Mouse (Mus musculus) ES-E14 (cell line): ENCODE data around the gene Fam222b. TPM values are rescaled to one million over a fixed set of nuclear protein-coding genes. Genes with fewer than 3 reads are reported as not detected.
A peak's percentile ranks its signal among the peaks of the same experiment; 100 is the strongest.

Experiments
- DNase-seq: peaks from one replicate; pipeline ENCODE4 v3.0.0-alpha.2; 2013; ENCODE audit warnings: low read depth, low spot score
- H3K27ac ChIP-seq: 2 replicates; pipeline ENCODE4 v1.5.1; 2012; ENCODE audit warnings: low read depth, mild to moderate bottlenecking, low read length, moderate library complexity, mixed read lengths; ENCODE audit not compliant: poor library complexity, insufficient read depth, severe bottlenecking
- H3K36me3 ChIP-seq: 2 replicates; pipeline ENCODE4 v1.6.1; 2012; ENCODE audit warnings: mild to moderate bottlenecking, low read length, moderate library complexity, mixed read lengths; ENCODE audit not compliant: control insufficient read depth, poor library complexity, insufficient read depth, severe bottlenecking
- H3K4me1 ChIP-seq, 2 experiments: fragments of 150-350 bp in 1 of 2; sonication (generic) in 1 of 2; 2 replicates each; pipeline ENCODE4 v1.6.1; 2012; ENCODE audit warnings: low read length in 2 of 2, mild to moderate bottlenecking in 1 of 2, mixed read lengths in 1 of 2; ENCODE audit not compliant: control insufficient read depth in 2 of 2, insufficient read depth in 2 of 2, poor library complexity in 1 of 2
- H3K4me3 ChIP-seq, 2 experiments: fragments of 150-350 bp in 1 of 2; sonication (generic) in 1 of 2; 2 replicates each; pipeline ENCODE4 v1.5.1; 2012; ENCODE audit warnings: low read length in 2 of 2, low read depth in 1 of 2, mild to moderate bottlenecking in 1 of 2, mixed read lengths in 1 of 2; ENCODE audit not compliant: insufficient read depth in 1 of 2, poor library complexity in 1 of 2, severe bottlenecking in 1 of 2
- H3K9ac ChIP-seq: 2 replicates; pipeline ENCODE4 v1.6.1; 2012; ENCODE audit warnings: low read depth, mild to moderate bottlenecking, low read length, mixed read lengths; ENCODE audit not compliant: poor library complexity, insufficient read depth, severe bottlenecking
- H3K9me3 ChIP-seq: fragments of 150-350 bp; sonication (generic); 2 replicates; pipeline ENCODE4 v1.6.1; 2012; ENCODE audit warnings: low read depth, mild to moderate bottlenecking, low read length; ENCODE audit not compliant: control insufficient read depth, insufficient read depth
- CHD2 ChIP-seq: IDR thresholded peaks from 2 replicates; pipeline ENCODE4 v1.6.1; 2014; ENCODE audit warnings: mild to moderate bottlenecking, low read depth, low read length, inconsistent platforms
- HCFC1 ChIP-seq: IDR thresholded peaks from 2 replicates; pipeline ENCODE4 v1.6.1; 2012; ENCODE audit warnings: low read length, inconsistent platforms, borderline replicate concordance; ENCODE audit not compliant: insufficient read depth
- MAFK ChIP-seq: IDR thresholded peaks from 2 replicates; pipeline ENCODE4 v1.6.1; 2014; ENCODE audit warnings: mild to moderate bottlenecking, low read depth, low read length, inconsistent platforms; ENCODE audit not compliant: insufficient read depth
- ZC3H11A ChIP-seq: IDR thresholded peaks from 2 replicates; pipeline ENCODE4 v1.6.1; 2012; ENCODE audit warnings: low read depth, mild to moderate bottlenecking, inconsistent platforms, low read length, borderline replicate concordance
- ZNF384 ChIP-seq: IDR thresholded peaks from 2 replicates; pipeline ENCODE4 v1.6.1; 2012; ENCODE audit warnings: low read depth, low read length, inconsistent platforms
- in situ Hi-C, 2 experiments: fragments of 600-800 bp; cut with MboI; formaldehyde crosslinking; loops; one replicate each; pipeline ENCODE4 v1.15.1; 2025; ENCODE audit warnings: low sequenced_read_pairs in 2 of 2, inconsistent platforms in 1 of 2; ENCODE audit not compliant: unreplicated experiment in 2 of 2
- total RNA-seq: library from RNA; depleted of rRNA; stranded (reverse); fragments of 300-350 nt; gene quantifications from 2 replicates; pipeline ENCODE4 v1.2.3, GENCODE M21; 2012

Gene Fam222b
- total RNA-seq, 1 experiment = 11.7 TPM

DNA sequence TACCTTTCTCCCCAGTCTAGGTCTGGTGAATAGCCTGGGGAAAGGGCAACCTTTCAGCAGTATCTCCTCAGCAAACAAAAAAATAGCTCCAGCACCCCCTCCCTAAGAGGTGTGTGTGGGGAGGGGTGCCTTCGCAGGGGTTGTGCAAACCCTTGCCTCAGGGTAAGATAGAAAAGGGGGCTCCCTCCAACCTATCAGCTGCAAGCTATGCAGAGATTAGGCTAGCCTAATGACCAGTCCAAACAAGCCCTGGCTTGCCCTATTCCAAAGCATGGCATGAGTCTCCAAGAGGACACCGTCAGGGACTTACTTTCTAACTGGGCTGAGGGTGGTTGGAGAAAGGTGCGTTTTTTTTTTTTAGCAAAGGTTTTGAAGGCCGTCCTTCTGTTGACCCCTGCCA is 71.7 kb downstream of the Fam222b start:
- in situ Hi-C loops = no loop called here
- Histone ChIP-seq H3K9me3 (no peaks in the 10 kb centered on the region), H3K36me3 (peaks cover 19% of the 10 kb centered on the region), H3K4me1 (peaks cover 0 to 46% of the 10 kb centered on the region in 2 experiments; a peak in 3 of 4 replicates), H3K27ac (peak overlapping the region; percentile 93), H3K9ac (peak overlapping the region; percentile 69), H3K4me3 (peak overlapping the region; percentile 60 to 73)
- TF ChIP-seq ZNF384 (no peak; the same call in 1 of the 2 replicates), CHD2 (no peak)
- DNase-seq = no peak

DNA sequence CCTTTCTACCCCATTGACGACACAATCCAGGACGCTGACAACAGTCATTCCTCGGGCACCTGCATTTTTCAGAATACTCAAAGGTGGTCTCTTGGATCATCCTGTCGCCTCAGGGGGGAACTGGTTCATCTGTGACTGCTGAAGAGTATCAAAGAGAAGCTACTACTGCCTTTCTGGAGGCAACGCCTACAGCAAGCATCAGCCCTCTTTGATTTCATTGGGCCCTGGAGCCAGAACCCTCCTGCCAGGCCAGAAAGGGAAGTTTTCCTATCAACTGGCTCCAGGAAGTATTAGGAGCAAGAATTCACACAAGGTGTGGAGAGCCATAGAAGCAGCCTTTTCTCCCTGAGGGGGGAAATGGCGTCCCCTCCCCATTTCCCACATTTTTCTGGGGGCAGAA is 72.2 kb downstream of the Fam222b start:
- no peak overlapping the region for H3K4me3 ChIP-seq
- in situ Hi-C loops = no loop called here

DNA sequence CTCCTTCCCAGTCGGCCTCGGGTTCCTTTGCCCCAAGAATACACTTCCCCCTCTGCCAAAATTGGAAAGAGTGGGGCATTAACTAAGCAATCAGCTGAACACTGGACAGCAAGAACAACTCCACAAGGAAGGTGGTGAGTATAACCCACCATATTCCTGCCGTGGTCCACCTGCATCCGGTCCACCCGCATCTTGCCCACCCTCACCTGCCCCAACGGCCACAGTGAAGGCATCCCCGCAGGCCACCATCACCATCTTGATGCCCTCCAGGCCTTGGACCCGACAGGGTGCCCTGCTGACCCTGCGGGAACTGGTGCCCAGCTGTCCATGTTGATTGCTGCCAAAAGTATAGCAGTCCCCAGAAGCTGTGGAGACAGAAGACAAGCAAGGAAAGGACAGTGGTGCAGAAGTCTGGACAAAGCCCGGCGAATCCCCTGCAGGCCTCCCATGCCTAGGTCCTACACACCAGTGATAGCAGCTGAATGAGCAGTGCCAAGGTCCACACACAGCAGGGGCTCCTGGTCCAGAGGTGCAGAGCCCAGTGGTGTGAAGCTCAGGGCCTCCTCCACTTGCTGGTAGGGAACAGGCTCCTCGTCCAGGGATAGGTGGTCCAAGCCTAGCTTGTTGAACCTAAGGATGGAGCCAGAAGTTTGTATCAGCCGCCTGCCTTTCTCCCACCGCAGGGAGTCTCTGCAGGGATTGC is 72.9 kb downstream of the Fam222b start:
- peaks cover 0 to 47% of the 10 kb centered on the region in 2 experiments; a peak in 3 of 4 replicates for H3K4me1 ChIP-seq
- H3K27ac ChIP-seq = 0 out of 2 replicates have a peak overlapping the region, but pooled peaks have one; percentile 93
- no peak overlapping the region for H3K4me3 ChIP-seq
- DNase-seq = no peak
- peaks cover 8% of the 10 kb centered on the region; the same call in 1 of the 2 replicates for H3K36me3 ChIP-seq
- in situ Hi-C loops = no loop called here
- TF ChIP-seq ZNF384 (no peak), ZC3H11A (no peak), MAFK (no peak), CHD2 (no peak), HCFC1 (no peak)
- no peak overlapping the region for H3K9ac ChIP-seq
- H3K9me3 ChIP-seq = no peaks in the 10 kb centered on the region

More for the DNA sequence above, 72.2 kb downstream of the Fam222b start:
- no peak for TF ChIP-seq ZNF384
- TF ChIP-seq MAFK = no peak
- TF ChIP-seq ZC3H11A = no peak
- TF ChIP-seq CHD2 = no peak
- no peak for TF ChIP-seq HCFC1
- DNase-seq = no peak
- Histone ChIP-seq H3K36me3 (peaks cover 15% of the 10 kb centered on the region), H3K9me3 (no peaks in the 10 kb centered on the region), H3K4me1 (peaks cover 0 to 46% of the 10 kb centered on the region in 2 experiments; a peak in 3 of 4 replicates), H3K27ac (peak overlapping the region; percentile 93), H3K9ac (peak overlapping the region; percentile 69; the same call in 1 of the 2 replicates)

DNA sequence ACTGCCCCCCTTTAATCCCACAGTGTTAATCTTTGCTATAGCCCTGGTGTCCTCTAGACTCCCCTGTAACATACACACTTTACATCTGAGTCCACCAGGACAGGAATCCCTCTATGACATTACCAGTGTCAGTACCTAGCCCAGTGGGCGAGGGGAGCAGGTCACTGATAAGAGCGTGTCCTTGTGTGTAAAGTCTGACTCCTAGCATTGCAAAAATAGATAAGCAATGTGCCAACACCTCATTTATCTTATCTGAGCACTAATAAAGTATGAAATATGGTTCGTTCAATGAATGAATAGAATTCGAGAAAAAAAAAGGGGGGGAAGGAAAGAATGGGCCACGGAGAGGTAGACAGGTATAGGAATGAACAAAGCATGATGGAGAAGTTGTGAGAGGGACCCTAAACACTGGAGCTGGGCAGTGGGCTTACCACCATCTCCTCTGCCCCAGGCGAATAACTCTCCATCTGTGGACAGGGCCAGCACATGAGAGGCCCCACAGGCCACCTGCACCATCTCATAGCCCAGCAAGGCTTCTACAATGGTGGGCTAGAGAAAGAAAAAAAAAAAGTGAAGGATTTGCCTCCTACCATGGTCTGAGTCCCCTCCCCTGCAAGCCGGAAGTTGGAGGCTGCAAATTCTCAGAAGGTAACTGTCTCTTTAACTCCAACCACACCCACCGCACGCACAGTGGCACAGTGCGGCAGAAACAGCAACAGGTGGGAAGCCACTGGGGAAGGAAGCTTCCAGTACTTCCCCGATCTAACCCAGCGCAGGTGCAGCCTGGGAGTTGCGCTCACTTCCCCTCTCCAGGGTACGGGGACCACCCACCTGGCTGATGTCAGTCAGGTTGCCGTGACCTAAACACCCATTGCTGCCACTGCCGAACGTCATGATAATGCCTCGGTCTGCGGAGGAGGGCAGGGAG is 74.3 kb downstream of the Fam222b start:
- H3K4me3 ChIP-seq = peak overlapping the region in 1 of 2 experiments; percentile 19; a peak in 2 of 4 replicates
- H3K9ac ChIP-seq = 0 out of 2 replicates have a peak overlapping the region, but pooled peaks have one; percentile 3
- no peak overlapping the region for H3K27ac ChIP-seq
- in situ Hi-C loops = no loop called here
- DNase-seq = no peak
- no peaks in the 10 kb centered on the region for H3K9me3 ChIP-seq
- TF ChIP-seq CHD2 (no peak), HCFC1 (no peak), MAFK (no peak), ZNF384 (no peak), ZC3H11A (no peak)
- H3K4me1 ChIP-seq = peaks cover 0 to 43% of the 10 kb centered on the region in 2 experiments; a peak in 3 of 4 replicates
- H3K36me3 ChIP-seq = no peaks in the 10 kb centered on the region
